Mouse (Mus musculus) liver, embryonic 11.5 days (tissue): Measurements from ENCODE around the gene Rbfox2. TPM values are rescaled to one million over a fixed set of nuclear protein-coding genes. Genes with fewer than 3 reads are reported as not detected.

Experiments
- ATAC-seq: fragments of 200-750 bp; cut with Nextera tagmentation; replicated peaks from 2 replicates; pipeline ENCODE4 v1.8.0; 2017; ENCODE audit warnings: moderate number of reproducible peaks, mild to moderate bottlenecking, moderate TSS enrichment, moderate library complexity; ENCODE audit not compliant: low FRiP score
- DNase-seq: peaks from one replicate; pipeline ENCODE4 v3.0.0-alpha.2; 2017; ENCODE audit warnings: low spot score
- H3K27ac ChIP-seq: fragments of 300-500 bp; sonication (generic); 2 replicates; pipeline ENCODE4 v1.5.1; 2014; ENCODE audit warnings: mild to moderate bottlenecking, low read depth, low read length, control low read depth
- H3K27me3 ChIP-seq: fragments of 300-500 bp; sonication (generic); replicated peaks from 2 replicates; pipeline ENCODE4 v1.6.1; 2014; ENCODE audit warnings: low read length, mixed read lengths; ENCODE audit not compliant: control insufficient read depth, insufficient read depth
- H3K36me3 ChIP-seq: fragments of 300-500 bp; sonication (generic); 2 replicates; pipeline ENCODE4 v1.6.1; 2014; ENCODE audit warnings: mild to moderate bottlenecking, low read length, moderate library complexity, mixed read lengths; ENCODE audit not compliant: control insufficient read depth, insufficient read depth
- H3K4me1 ChIP-seq: fragments of 300-500 bp; sonication (generic); replicated peaks from 2 replicates; pipeline ENCODE4 v1.6.1; 2014; ENCODE audit warnings: low read length, mixed read lengths; ENCODE audit not compliant: control insufficient read depth, insufficient read depth
- H3K4me2 ChIP-seq: fragments of 300-500 bp; sonication (generic); 2 replicates; pipeline ENCODE4 v1.6.1; 2014; ENCODE audit warnings: mild to moderate bottlenecking, control low read depth, moderate library complexity
- H3K4me3 ChIP-seq: fragments of 300-500 bp; sonication (generic); 2 replicates; pipeline ENCODE4 v1.5.1; 2014; ENCODE audit warnings: low read depth, low read length, control low read depth
- H3K9ac ChIP-seq: fragments of 300-500 bp; sonication (generic); 2 replicates; pipeline ENCODE4 v1.6.1; 2014; ENCODE audit warnings: low read depth, low read length, control low read depth
- H3K9me3 ChIP-seq: fragments of 300-500 bp; sonication (generic); 2 replicates; pipeline ENCODE4 v1.6.1; 2016; ENCODE audit warnings: low read length, inconsistent platforms, mixed read lengths; ENCODE audit not compliant: control insufficient read depth
- WGBS: fragments of 180-500 bp; shearing (Covaris S2); extraction: QIAGEN DNeasy Blood & Tissue Kit; methylation state at CpG from one replicate; pipeline ENCODE4 v1.1.7; 2014; 5-methylcytosine and 5-hydroxymethylcytosine counted together
- polyA plus RNA-seq: library from polyadenylated mRNA; unstranded; fragments of >200 nt; fragmentation: Nextera tagmentation; extraction: Ambion mirVana; gene quantifications from 2 replicates; pipeline ENCODE4 v1.2.1, GENCODE M21; 2014

The Rbfox2 gene
- polyA plus RNA-seq, 1 experiment from 2014 or later = 26.6 TPM

- 83% methylated on average over 10 of the region's 10 CpGs for WGBS
These were observed 16.4 kb upstream of the Rbfox2 start for GRCm38 (mm10) chr15:77323226-77323625.

GRCm38 (mm10) chr15:77313701-77314100, 6.9 kb upstream of the Rbfox2 start:
- no peaks in the 10 kb centered on the region for H3K9me3 ChIP-seq
- no peak overlapping the region for H3K4me3 ChIP-seq
- no peak overlapping the region for H3K27ac ChIP-seq
- WGBS = 10% methylated on average over 6 of the region's 6 CpGs
- H3K9ac ChIP-seq = no peak overlapping the region
- ATAC-seq = no peak
- no peaks in the 10 kb centered on the region for H3K27me3 ChIP-seq
- H3K4me2 ChIP-seq = no peak overlapping the region
- H3K4me1 ChIP-seq = peaks cover 4% of the 10 kb centered on the region
- DNase-seq = no peak
- no peaks in the 10 kb centered on the region for H3K36me3 ChIP-seq

More at GRCm38 (mm10) chr15:77323226-77323625, 16.4 kb upstream of the Rbfox2 start:
- no peak overlapping the region for H3K4me3 ChIP-seq
- H3K27ac ChIP-seq = no peak overlapping the region
- no peak overlapping the region for H3K4me2 ChIP-seq
- DNase-seq (no peak), ATAC-seq (no peak)
- H3K36me3 ChIP-seq = no peaks in the 10 kb centered on the region
- no peaks in the 10 kb centered on the region for H3K27me3 ChIP-seq
- H3K4me1 ChIP-seq = no peaks in the 10 kb centered on the region
- H3K9ac ChIP-seq = no peak overlapping the region
- H3K9me3 ChIP-seq = no peaks in the 10 kb centered on the region

- Histone ChIP-seq H3K27me3 (no peaks in the 10 kb centered on the region), H3K4me2 (no peak overlapping the region), H3K36me3 (no peaks in the 10 kb centered on the region), H3K4me3 (no peak overlapping the region), H3K9ac (no peak overlapping the region), H3K4me1 (peaks cover 7% of the 10 kb centered on the region), H3K27ac (no peak overlapping the region), H3K9me3 (no peaks in the 10 kb centered on the region)
- no peak for ATAC-seq
- 94% methylated on average over 7 of the region's 7 CpGs for WGBS
- no peak for DNase-seq
These were observed 6.0 kb upstream of the Rbfox2 start for GRCm38 (mm10) chr15:77312796-77313195.

GRCm38 (mm10) chr15:77307767-77308495, 1.1 kb upstream of the Rbfox2 start:
- Histone ChIP-seq H3K4me1 (peaks cover 25% of the 10 kb centered on the region), H3K27me3 (peaks cover 10% of the 10 kb centered on the region), H3K36me3 (no peaks in the 10 kb centered on the region), H3K4me3 (peak overlapping the region; percentile 78; the same call in 1 of the 2 replicates), H3K4me2 (peak overlapping the region; percentile 94), H3K9me3 (no peaks in the 10 kb centered on the region), H3K27ac (no peak overlapping the region), H3K9ac (no peak overlapping the region)
- DNase-seq (no peak), ATAC-seq (no peak)
- 65% methylated on average over 4 of the region's 4 CpGs for WGBS

- Histone ChIP-seq H3K4me3 (peak overlapping the region; percentile 78), H3K4me1 (peaks cover 32% of the 10 kb centered on the region), H3K9me3 (no peaks in the 10 kb centered on the region), H3K36me3 (no peaks in the 10 kb centered on the region), H3K27ac (peak overlapping the region; percentile 90), H3K4me2 (peak overlapping the region; percentile 94), H3K9ac (peak overlapping the region; percentile 79), H3K27me3 (peaks cover 10% of the 10 kb centered on the region)
- peak; percentile 11; the same call in 1 of the 2 replicates for ATAC-seq
- WGBS = under 1% methylated on average over 54 of the region's 54 CpGs
- peak; percentile 58 for DNase-seq
These were observed 805 bp downstream of the Rbfox2 start for GRCm38 (mm10) chr15:77305852-77306546.

- H3K36me3 ChIP-seq = no peaks in the 10 kb centered on the region
- 31% methylated on average over 3 of the region's 3 CpGs for WGBS
- H3K27ac ChIP-seq = no peak overlapping the region
- H3K9me3 ChIP-seq = no peaks in the 10 kb centered on the region
- DNase-seq (no peak), ATAC-seq (no peak)
- H3K4me1 ChIP-seq = peaks cover 35% of the 10 kb centered on the region
- H3K27me3 ChIP-seq = peaks cover 10% of the 10 kb centered on the region
- H3K4me3 ChIP-seq = peak overlapping the region; percentile 78
- peak overlapping the region; percentile 94 for H3K4me2 ChIP-seq
- no peak overlapping the region for H3K9ac ChIP-seq
These were observed 1.8 kb downstream of the Rbfox2 start for GRCm38 (mm10) chr15:77304960-77305359.

- ATAC-seq (no peak), DNase-seq (no peak)
- peaks cover 7% of the 10 kb centered on the region for H3K27me3 ChIP-seq
- peaks cover 27% of the 10 kb centered on the region for H3K4me1 ChIP-seq
- no peak overlapping the region for H3K27ac ChIP-seq
- 72% methylated on average over 6 of the region's 6 CpGs for WGBS
- no peak overlapping the region for H3K4me2 ChIP-seq
- H3K36me3 ChIP-seq = no peaks in the 10 kb centered on the region
- no peak overlapping the region for H3K4me3 ChIP-seq
- no peaks in the 10 kb centered on the region for H3K9me3 ChIP-seq
- no peak overlapping the region for H3K9ac ChIP-seq
These were observed 5.7 kb downstream of the Rbfox2 start for GRCm38 (mm10) chr15:77301122-77301521.

GRCm38 (mm10) chr15:77298564-77298963, 8.2 kb downstream of the Rbfox2 start:
- no peaks in the 10 kb centered on the region for H3K9me3 ChIP-seq
- 66% methylated on average over 3 of the region's 3 CpGs for WGBS
- no peak for ATAC-seq
- H3K27me3 ChIP-seq = no peaks in the 10 kb centered on the region
- H3K27ac ChIP-seq = no peak overlapping the region
- peaks cover 13% of the 10 kb centered on the region for H3K4me1 ChIP-seq
- H3K36me3 ChIP-seq = no peaks in the 10 kb centered on the region
- no peak overlapping the region for H3K4me3 ChIP-seq
- H3K4me2 ChIP-seq = no peak overlapping the region
- no peak overlapping the region for H3K9ac ChIP-seq
- DNase-seq = no peak
